27 mouse cellular contexts compared by ENCODE assay signal in the genomic region with DNA sequence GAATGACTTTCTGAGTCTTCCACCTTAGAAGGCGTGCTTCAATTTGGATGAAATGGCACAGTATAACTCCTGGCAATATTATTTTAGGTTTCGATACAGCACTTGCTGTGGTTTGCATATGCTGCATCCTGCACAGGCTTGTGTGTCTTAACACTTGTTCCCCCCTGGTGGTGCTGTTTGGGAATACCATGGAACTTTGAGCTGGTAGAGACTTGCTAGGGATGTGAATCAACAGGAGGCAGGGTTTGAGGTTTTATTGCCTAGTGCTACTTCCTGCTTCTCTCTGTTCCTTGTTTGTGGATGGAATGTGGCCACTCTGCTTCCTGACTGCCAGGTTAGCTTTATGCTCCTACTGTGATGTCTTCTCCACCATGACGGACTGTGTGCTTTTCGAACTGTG. TPM values are rescaled to one million over a fixed set of nuclear protein-coding genes. Genes with fewer than 3 reads are reported as not detected.
DNase-seq lines count a peak whose midpoint lies in the region; ATAC-seq and TF ChIP-seq lines count a peak whose summit lies in the region.
"Had no signal": no experiment of that assay in that cellular context is flagged by ENCODE, and none has a peak within 500 bp of the region (broad histone marks: within the 10 kb centered on the region; RNA-seq: fewer than 3 reads in every experiment).

No protein-coding gene starts in this region.

- H3K4me3 ChIP-seq in intestine, embryonic 14.5 days (ENCODE audit: low read depth, low read length), result no peak overlapping the region
- no peak overlapping the region for H3K4me3 ChIP-seq in intestine, embryonic 15.5 days (replicated peaks)
- H3K4me3 ChIP-seq in E14TG2a.4 (replicated peaks; ENCODE audit: low read length), result no peak overlapping the region
- H3K4me3 ChIP-seq: embryonic facial prominence, embryonic 12.5 days; embryonic facial prominence, embryonic 15.5 days; gastrocnemius, adult 2 months; heart, embryonic 12.5 days; heart, embryonic 15.5 days had no signal

- TF ChIP-seq CTCF in E14TG2a.4 (conservative IDR thresholded peaks at IDR 0.05; ENCODE audit: low read length), result 0 out of 2 replicates have a peak, but pooled peaks have one; percentile 13

- H3K4me2 ChIP-seq in intestine, embryonic 14.5 days (ENCODE audit: low read length), result no peak overlapping the region
- H3K4me2 ChIP-seq in intestine, embryonic 15.5 days (replicated peaks), result no peak overlapping the region
- H3K4me2 ChIP-seq: embryonic facial prominence, embryonic 12.5 days; embryonic facial prominence, embryonic 15.5 days; heart, embryonic 12.5 days; heart, embryonic 15.5 days; hindbrain, embryonic 14.5 days had no signal

- no peaks in the 10 kb centered on the region for H3K9me3 ChIP-seq in intestine, embryonic 14.5 days (ENCODE audit: control insufficient read depth, low read length)
- no peaks in the 10 kb centered on the region for H3K9me3 ChIP-seq in intestine, embryonic 15.5 days
- peaks cover 2% of the 10 kb centered on the region; the same call in 1 of the 2 replicates for H3K9me3 ChIP-seq in E14TG2a.4 (ENCODE audit: low read length)
- H3K9me3 ChIP-seq: embryonic facial prominence, embryonic 12.5 days; embryonic facial prominence, embryonic 15.5 days; heart, embryonic 15.5 days had no signal

- DNase-seq in intestine, embryonic 14.5 days (ENCODE audit: low spot score), result peak; percentile 6
- peak; percentile 77 for DNase-seq in R1 (ENCODE audit: low read depth, low spot score)
- DNase-seq in urinary bladder, adult 2 months (ENCODE audit: low spot score), result no peak
- DNase-seq in adrenal gland, adult 8-10 months, result no peak
- DNase-seq: adrenal gland, postnatal 14 days; cerebellum, adult 11 months; cerebellum, adult 9-11 months; forebrain, postnatal 0 days; gastrocnemius, adult 2 months; gastrocnemius, postnatal 14 days; heart, postnatal 4 days; kidney, adult 2 months had no signal

- H3K36me3 ChIP-seq in intestine, embryonic 14.5 days (ENCODE audit: control insufficient read depth, insufficient read depth, low read length), result no peaks in the 10 kb centered on the region
- H3K36me3 ChIP-seq in intestine, embryonic 15.5 days, result no peaks in the 10 kb centered on the region
- H3K36me3 ChIP-seq in E14TG2a.4 (ENCODE audit: insufficient read depth, low read length), result no peaks in the 10 kb centered on the region
- H3K36me3 ChIP-seq: embryonic facial prominence, embryonic 12.5 days; embryonic facial prominence, embryonic 15.5 days; G1E; heart, embryonic 12.5 days; heart, embryonic 15.5 days had no signal

- H3K27me3 ChIP-seq in intestine, embryonic 14.5 days (replicated peaks; ENCODE audit: control insufficient read depth, insufficient read depth, low read length), result no peaks in the 10 kb centered on the region
- no peaks in the 10 kb centered on the region for H3K27me3 ChIP-seq in intestine, embryonic 15.5 days (replicated peaks)
- no peaks in the 10 kb centered on the region for H3K27me3 ChIP-seq in E14TG2a.4 (ENCODE audit: insufficient read depth, low read length)
- H3K27me3 ChIP-seq: embryonic facial prominence, embryonic 12.5 days; embryonic facial prominence, embryonic 15.5 days; heart, embryonic 12.5 days; heart, embryonic 15.5 days had no signal

- no peak overlapping the region for H3K9ac ChIP-seq in intestine, embryonic 14.5 days (ENCODE audit: low read length)
- H3K9ac ChIP-seq in intestine, embryonic 15.5 days, result no peak overlapping the region
- H3K9ac ChIP-seq: embryonic facial prominence, embryonic 12.5 days; embryonic facial prominence, embryonic 15.5 days; forebrain, postnatal 0 days; heart, embryonic 12.5 days; heart, embryonic 15.5 days; hindbrain, embryonic 14.5 days had no signal

- no peaks in the 10 kb centered on the region for H3K4me1 ChIP-seq in intestine, embryonic 14.5 days (replicated peaks; ENCODE audit: control insufficient read depth, insufficient read depth, low read length)
- H3K4me1 ChIP-seq in intestine, embryonic 15.5 days (replicated peaks), result no peaks in the 10 kb centered on the region
- peaks cover 10% of the 10 kb centered on the region for H3K4me1 ChIP-seq in E14TG2a.4 (replicated peaks; ENCODE audit: low read depth, low read length)
- H3K4me1 ChIP-seq: embryonic facial prominence, embryonic 12.5 days; embryonic facial prominence, embryonic 15.5 days had no signal

- no peak overlapping the region for H3K27ac ChIP-seq in intestine, embryonic 14.5 days (ENCODE audit: low read depth)
- H3K27ac ChIP-seq in intestine, embryonic 15.5 days, result no peak overlapping the region
- H3K27ac ChIP-seq: embryonic facial prominence, embryonic 12.5 days; embryonic facial prominence, embryonic 15.5 days; gastrocnemius, adult 2 months; heart, embryonic 15.5 days; hindbrain, embryonic 14.5 days; hindbrain, postnatal 0 days had no signal

- 89% methylated on average over 4 of the region's 4 CpGs for WGBS in intestine, embryonic 14.5 days
- 88% methylated on average over 4 of the region's 4 CpGs for WGBS in intestine, embryonic 15.5 days

- no peak for ATAC-seq in intestine, embryonic 14.5 days (replicated peaks; ENCODE audit: low FRiP score, low TSS enrichment, low read depth)
- ATAC-seq in intestine, embryonic 15.5 days, result no peak
- ATAC-seq: CD4-positive, CD25-positive, alpha-beta regulatory T cell, adult 4 months; forebrain, embryonic 14.5 days; forebrain, postnatal 0 days; hindbrain, postnatal 0 days; inflammation-experienced regulatory T-cells, adult 6 months had no signal

RNA-seq across cellular contexts. Expression of gene Gpr39, which starts 15.9 kb away (rescaled TPM):
- polyA plus RNA-seq in intestine, embryonic 14.5 days (2014; fragmentation: Nextera tagmentation; extraction: Ambion mirVana), result 5.7 and 6.3 TPM in 2 replicates
- polyA plus RNA-seq in intestine, embryonic 15.5 days (2015; fragmentation: Nextera tagmentation; extraction: Ambion mirVana), result 6.3 and 7.2 TPM in 2 replicates
- polyA plus RNA-seq in urinary bladder, adult 2 months (2012; rRNA removed), result 28.4 and 35.9 TPM in 2 replicates
- total RNA-seq in adrenal gland, adult 8-10 months (2022), result under 1 TPM in 3 of 4 experiments, not detected in 1; 0.10 to 0.22 (median 0.17) TPM
- total RNA-seq: common myeloid progenitor, adult 5-6 weeks; gastrocnemius, adult 2 months; gastrocnemius, postnatal 14 days; gastrocnemius, postnatal 4 days had no signal
- polyA plus RNA-seq: CD4-positive, CD25-positive, alpha-beta regulatory T cell, adult 4 months; embryonic facial prominence, embryonic 12.5 days; forebrain, embryonic 11.5 days; forebrain, embryonic 14.5 days; forebrain, postnatal 0 days; G1E; hindbrain, embryonic 14.5 days; inflammation-experienced regulatory T-cells, adult 6 months had no signal

Comparison
In these comparisons a context has a peak if more than half of its experiments do, and no peak if none do; other contexts are left out.
1. DNase-seq: peak in intestine, embryonic 14.5 days (single experiment) and R1 (single experiment); none in urinary bladder, adult 2 months (single experiment) and adrenal gland, adult 8-10 months (single experiment).